Mouse (Mus musculus): ENCODE measurements around the gene C4b. TPM values are rescaled to one million over a fixed set of nuclear protein-coding genes. Genes with fewer than 3 reads are reported as not detected.

Gene C4b
- polyA plus RNA-seq, 1 experiment from 2014 or later: not detected

DNA sequence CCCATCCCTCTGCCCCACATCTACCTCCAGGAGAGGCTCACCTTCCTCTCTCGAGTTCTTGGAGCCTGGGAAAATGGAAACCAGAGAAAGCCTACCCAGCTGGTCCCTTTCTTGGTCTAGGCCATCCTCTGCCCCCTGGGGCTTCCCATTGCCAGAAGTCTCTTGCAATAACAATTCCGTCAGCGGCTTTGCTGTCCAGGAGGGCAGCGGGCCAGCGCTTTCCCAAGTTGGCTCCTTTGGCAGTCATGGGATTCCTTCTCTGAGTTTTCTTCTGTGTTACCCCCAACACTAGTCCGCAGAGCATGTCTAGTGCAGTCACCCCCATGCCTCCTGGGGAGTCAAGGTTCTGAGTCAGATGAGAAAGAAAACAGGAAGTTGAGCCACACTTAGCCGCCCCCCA is 50.8 kb downstream of the C4b start:
- Histone ChIP-seq H3K4me3 (replicated peaks) (no peak overlapping the region), H3K4me1 (no peaks in the 10 kb centered on the region), H3K9ac (no peak overlapping the region), H3K27ac (no peak overlapping the region), H3K4me2 (no peak overlapping the region), H3K36me3 (replicated peaks) (no peaks in the 10 kb centered on the region), H3K27me3 (no peaks in the 10 kb centered on the region), H3K9me3 (no peaks in the 10 kb centered on the region)
- no peak for ATAC-seq (ENCODE audit: low FRiP score)
- 70% methylated on average over 7 of the region's 7 CpGs for WGBS

DNA sequence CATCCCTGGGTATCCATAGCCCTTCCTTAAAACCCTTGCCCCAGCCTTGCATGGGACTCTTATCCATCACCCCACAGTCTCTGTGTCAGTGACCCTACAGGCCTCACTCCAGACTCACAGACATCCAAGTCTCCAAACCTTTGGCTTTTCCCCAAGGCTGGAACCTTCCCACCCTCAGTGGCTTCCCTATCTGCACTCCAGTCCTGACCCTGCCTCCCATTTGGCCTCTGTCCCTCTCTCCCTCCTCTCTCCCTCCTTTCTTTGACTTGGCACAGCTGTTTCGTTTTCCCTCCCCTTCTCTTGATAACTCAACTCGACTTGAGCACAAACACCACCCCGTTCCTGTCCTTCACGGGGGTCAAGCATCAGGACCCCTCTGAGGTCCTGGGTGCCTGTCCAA is 53.2 kb downstream of the C4b start:
- no peak for ATAC-seq (ENCODE audit: low FRiP score)
- Histone ChIP-seq H3K27me3 (no peaks in the 10 kb centered on the region), H3K9ac (no peak overlapping the region), H3K4me2 (no peak overlapping the region), H3K4me3 (replicated peaks) (no peak overlapping the region), H3K36me3 (replicated peaks) (no peaks in the 10 kb centered on the region), H3K9me3 (no peaks in the 10 kb centered on the region), H3K27ac (no peak overlapping the region), H3K4me1 (no peaks in the 10 kb centered on the region)
- WGBS: 79% methylated on average over 4 of the region's 4 CpGs

DNA sequence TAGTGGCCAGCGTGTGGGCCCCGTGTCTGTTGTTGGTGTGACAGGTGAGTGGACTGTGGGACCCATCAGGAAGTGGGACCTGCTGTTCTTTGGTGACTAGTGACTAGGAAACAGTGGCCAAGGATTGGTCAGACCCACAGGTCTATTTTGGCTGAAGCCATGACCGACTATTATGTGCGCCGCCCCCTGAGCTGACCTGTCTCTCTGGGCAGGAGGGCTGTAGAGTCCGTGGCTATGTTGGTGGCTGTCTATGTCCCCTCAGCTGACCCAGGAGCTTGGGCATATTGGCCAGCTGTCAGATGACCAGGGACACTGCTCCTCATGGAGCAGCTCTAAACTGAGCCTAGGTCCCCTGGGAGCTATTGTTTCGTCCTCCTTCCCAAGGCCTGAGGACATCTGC is 54.8 kb downstream of the C4b start:
- Histone ChIP-seq H3K36me3 (replicated peaks) (no peaks in the 10 kb centered on the region), H3K27ac (no peak overlapping the region), H3K4me3 (replicated peaks) (no peak overlapping the region), H3K4me1 (no peaks in the 10 kb centered on the region), H3K9me3 (no peaks in the 10 kb centered on the region), H3K9ac (no peak overlapping the region), H3K4me2 (no peak overlapping the region), H3K27me3 (no peaks in the 10 kb centered on the region)
- WGBS: 94% methylated on average over 7 of the region's 7 CpGs
- no peak for ATAC-seq (ENCODE audit: low FRiP score)

DNA sequence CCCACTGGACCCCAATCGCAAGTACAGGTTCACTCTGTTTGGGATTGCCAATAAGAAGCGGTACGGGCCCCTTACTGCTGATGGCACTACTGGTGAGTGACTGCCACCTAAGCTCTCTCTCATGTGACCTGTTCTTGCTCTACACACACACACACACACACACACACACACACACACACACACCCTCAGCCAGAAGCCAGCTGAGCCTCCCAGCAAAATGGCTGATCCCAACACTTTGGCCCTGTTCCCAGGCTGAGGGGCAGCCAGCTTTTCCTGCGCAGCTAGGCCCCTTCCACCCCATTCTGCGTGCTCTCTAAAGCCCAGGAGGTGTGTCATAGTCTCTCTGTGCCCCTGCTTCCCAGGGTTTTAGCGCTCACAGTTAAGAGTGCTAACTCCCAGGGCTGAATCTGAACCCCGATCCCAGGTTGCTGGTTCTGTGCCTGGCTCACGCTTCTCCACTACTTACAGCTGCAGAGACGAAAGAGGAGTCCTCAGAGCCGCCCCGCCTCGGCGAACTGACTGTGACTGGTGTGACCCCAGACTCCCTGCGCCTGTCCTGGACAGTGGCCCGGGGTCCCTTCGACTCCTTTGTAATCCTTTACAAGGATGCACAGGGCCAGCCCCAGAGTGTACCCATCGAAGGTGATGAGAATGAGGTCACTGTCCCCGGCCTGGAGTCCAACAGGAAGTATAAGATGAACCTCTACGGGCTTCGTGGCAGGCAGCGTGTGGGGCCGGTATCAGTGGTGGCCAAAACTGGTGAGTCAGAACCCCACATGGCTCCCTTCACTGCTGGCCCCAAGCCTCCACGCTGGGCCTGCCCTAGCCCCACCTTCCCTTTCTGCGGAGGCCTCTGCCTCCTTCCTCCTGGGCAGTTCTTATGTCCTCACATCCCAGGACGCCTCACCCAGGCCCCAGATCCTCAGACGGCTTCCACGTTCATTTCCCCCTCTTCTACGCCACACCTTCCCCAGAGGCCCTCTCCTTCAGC is 58.3 kb downstream of the C4b start:
- Histone ChIP-seq H3K9ac (no peak overlapping the region; the same call in 1 of the 2 replicates), H3K4me2 (no peak overlapping the region), H3K27me3 (0 out of 2 replicates have a peak, but pooled peaks cover 2% of the 10 kb centered on the region), H3K36me3 (replicated peaks) (no peaks in the 10 kb centered on the region), H3K9me3 (no peaks in the 10 kb centered on the region), H3K4me3 (replicated peaks) (no peak overlapping the region), H3K4me1 (no peaks in the 10 kb centered on the region), H3K27ac (no peak overlapping the region)
- 81% methylated on average over 28 of the region's 28 CpGs for WGBS
- ATAC-seq (ENCODE audit: low FRiP score): no peak

DNA sequence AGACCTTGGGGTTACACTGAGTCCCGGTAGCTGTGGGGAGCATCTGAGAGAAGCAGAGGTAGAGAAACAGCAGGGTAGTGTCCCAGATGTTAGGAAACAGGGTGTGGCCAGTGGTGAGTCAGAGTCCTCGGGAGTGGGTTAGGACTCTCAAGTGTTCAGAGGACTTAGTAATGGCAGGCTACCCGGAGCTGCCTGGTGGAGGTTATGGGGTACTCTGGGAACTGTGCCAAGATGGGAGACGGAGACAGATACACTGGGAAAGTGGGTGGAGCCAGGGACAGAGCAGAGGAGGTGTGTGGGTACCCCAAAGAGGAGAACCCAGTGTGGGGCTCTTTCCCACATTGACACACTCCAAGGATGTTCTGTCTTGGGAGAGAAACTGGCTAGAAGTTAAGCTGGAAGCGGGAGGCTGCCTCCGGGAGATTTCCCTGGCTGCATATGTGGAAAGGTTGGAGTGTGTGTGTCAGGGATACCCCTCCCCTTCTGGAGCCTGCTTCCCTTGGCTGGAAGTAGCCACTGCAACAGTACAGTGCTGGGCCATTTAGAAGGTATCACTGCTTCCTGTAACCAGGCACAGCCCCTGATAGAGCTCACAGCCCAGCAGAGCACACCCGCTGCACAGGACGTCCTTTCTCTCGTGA is 59.3 kb downstream of the C4b start:
- Histone ChIP-seq H3K9me3 (no peaks in the 10 kb centered on the region), H3K36me3 (replicated peaks) (no peaks in the 10 kb centered on the region), H3K27me3 (0 out of 2 replicates have a peak, but pooled peaks cover 12% of the 10 kb centered on the region), H3K4me1 (no peaks in the 10 kb centered on the region), H3K4me2 (no peak overlapping the region), H3K4me3 (replicated peaks) (no peak overlapping the region), H3K27ac (no peak overlapping the region), H3K9ac (no peak overlapping the region)
- WGBS: 73% methylated on average over 9 of the region's 9 CpGs
- no peak for ATAC-seq (ENCODE audit: low FRiP score)

DNA sequence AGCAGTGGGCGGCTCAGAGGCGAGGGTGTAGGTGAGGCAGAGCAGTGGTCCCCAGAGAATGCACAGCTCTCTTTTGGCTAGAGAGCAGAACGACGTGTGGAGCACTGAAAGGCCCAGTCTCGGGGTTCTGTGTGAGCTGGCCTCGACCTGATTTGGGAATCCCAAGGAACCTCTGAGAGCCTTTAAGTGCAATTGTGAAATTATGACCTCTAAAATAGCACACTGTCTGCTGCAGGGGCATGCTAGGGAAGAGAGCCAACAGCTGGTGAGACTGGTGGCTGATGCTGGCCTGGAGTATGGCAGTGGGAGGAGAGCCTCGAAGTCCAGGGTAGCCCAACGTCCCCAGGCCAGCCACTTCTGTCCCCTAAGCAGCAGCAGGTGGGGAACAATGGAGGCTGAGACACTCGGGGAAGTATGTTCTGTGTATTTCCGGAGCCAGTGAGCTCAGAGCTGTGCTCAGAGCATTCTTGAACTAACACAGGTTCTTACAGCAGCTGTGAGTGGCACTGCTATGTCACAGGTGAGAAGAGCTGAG is 59.9 kb downstream of the C4b start:
- no peak overlapping the region for H3K4me2 ChIP-seq
- no peak for ATAC-seq (ENCODE audit: low FRiP score)
- no peak overlapping the region for H3K27ac ChIP-seq
- H3K4me3 ChIP-seq (replicated peaks): no peak overlapping the region
- 72% methylated on average over 10 of the region's 10 CpGs for WGBS
- no peaks in the 10 kb centered on the region for H3K9me3 ChIP-seq
- H3K4me1 ChIP-seq: no peaks in the 10 kb centered on the region
- no peaks in the 10 kb centered on the region for H3K36me3 ChIP-seq (replicated peaks)
- peaks cover 12% of the 10 kb centered on the region; the same call in 1 of the 2 replicates for H3K27me3 ChIP-seq
- no peak overlapping the region for H3K9ac ChIP-seq

DNA sequence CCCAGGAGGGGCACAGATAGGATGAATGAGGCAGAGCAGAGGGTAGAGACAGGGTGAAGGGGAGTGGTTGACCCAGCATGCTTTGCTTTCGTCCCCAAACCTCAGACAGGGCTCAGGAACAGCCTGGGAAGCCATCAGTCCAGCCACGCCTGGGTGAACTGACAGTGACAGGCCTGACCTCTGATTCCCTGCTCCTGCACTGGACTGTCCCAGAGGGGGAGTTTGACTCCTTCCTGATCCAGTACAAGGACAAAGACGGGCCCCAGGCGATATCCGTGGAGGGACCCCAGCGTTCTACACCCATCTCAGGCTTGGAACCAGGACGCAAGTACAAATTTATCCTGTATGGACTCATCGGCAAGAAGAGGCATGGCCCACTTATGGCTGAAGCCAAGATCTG is 60.5 kb downstream of the C4b start:
- Histone ChIP-seq H3K27me3 (peaks cover 12% of the 10 kb centered on the region; the same call in 1 of the 2 replicates), H3K4me2 (no peak overlapping the region), H3K36me3 (replicated peaks) (no peaks in the 10 kb centered on the region), H3K4me3 (replicated peaks) (no peak overlapping the region), H3K27ac (no peak overlapping the region), H3K9ac (no peak overlapping the region), H3K4me1 (no peaks in the 10 kb centered on the region), H3K9me3 (no peaks in the 10 kb centered on the region)
- 73% methylated on average over 8 of the region's 8 CpGs for WGBS
- no peak for ATAC-seq (ENCODE audit: low FRiP score)

DNA sequence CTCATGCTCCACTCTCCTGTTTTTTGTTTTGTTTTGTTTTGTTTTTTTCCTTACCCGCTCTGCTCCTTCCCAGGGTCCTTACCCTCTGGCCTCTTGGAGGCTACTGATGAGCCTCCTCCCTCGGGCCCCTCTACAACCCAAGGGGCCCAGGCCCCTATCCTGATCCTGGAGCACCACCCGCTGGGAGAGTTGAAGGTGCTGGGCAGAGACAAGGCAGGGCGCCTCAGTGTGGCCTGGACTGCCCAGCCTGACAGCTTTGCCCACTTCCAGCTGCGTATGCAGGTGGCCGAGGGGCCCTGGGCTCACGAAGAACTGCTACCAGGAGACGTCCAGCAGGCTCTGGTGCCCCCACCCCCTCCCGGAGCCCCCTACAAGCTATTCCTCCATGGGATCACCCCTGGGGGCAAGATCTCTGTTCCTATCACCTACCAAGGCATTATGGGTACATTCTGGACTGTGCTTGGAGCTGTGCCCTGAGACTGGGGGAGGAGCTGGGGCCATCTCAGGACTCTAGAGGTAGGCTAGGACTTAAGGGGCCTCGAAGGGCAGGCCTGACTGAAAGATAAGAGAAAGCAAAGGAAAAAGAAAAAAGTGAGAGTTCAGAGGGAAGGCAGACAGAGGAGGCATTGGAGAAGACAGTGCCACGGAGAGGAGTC is 61.7 kb downstream of the C4b start:
- peaks cover 21% of the 10 kb centered on the region; the same call in 1 of the 2 replicates for H3K27me3 ChIP-seq
- no peak for ATAC-seq (ENCODE audit: low FRiP score)
- H3K9ac ChIP-seq: no peak overlapping the region
- no peaks in the 10 kb centered on the region for H3K9me3 ChIP-seq
- WGBS: 76% methylated on average over 11 of the region's 11 CpGs
- H3K4me3 ChIP-seq (replicated peaks): no peak overlapping the region
- no peaks in the 10 kb centered on the region for H3K36me3 ChIP-seq (replicated peaks)
- no peak overlapping the region for H3K4me2 ChIP-seq
- no peak overlapping the region for H3K27ac ChIP-seq
- no peaks in the 10 kb centered on the region for H3K4me1 ChIP-seq

DNA sequence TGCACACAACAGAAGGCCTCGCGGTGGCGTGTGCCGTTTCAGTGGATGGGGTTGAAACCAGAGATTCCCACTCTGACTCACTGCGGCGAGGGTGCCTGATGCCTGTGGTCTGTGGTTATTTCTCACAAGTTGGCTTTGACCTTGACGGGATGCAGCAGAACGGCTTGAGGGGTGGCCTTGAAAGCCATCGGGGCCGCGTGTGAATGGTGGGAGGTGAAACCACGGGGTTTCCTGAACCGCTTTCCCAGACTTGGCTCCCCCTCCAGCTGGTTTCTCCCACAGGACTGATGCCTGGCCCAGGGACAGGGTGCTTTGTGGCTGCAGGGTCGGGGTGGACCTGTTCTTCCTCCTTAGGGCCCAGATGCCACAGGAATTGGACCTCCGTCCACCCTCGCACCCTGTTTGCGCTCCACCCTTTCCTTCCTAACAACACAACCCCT is 62.5 kb downstream of the C4b start:
- 84% methylated on average over 17 of the region's 17 CpGs for WGBS
- Histone ChIP-seq H3K27ac (no peak overlapping the region), H3K27me3 (peaks cover 25% of the 10 kb centered on the region; the same call in 1 of the 2 replicates), H3K9ac (no peak overlapping the region), H3K4me3 (replicated peaks) (no peak overlapping the region), H3K4me1 (no peaks in the 10 kb centered on the region), H3K9me3 (no peaks in the 10 kb centered on the region), H3K36me3 (replicated peaks) (no peaks in the 10 kb centered on the region), H3K4me2 (no peak overlapping the region)
- no peak for ATAC-seq (ENCODE audit: low FRiP score)

DNA sequence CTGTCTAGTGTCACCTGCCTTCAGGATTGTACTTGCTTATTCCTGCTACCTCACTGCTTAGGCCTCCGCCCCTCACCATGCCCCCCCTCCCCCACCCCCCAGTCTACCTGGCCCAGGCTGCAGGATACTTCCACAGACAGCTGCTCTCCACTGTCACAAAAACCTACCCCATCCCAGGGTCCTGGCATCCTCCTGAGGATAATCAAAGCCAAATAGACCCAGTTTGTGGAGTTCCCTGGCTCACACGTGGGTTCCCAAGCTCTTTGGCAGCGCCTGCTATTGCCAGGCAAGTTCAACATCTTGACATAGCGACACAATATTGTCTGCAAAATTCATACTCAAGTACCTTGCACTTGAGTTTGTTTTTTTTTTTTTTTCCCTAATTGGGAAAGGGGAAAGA is 63.1 kb downstream of the C4b start:
- Histone ChIP-seq H3K9ac (no peak overlapping the region), H3K27ac (no peak overlapping the region), H3K4me3 (replicated peaks) (no peak overlapping the region), H3K4me1 (no peaks in the 10 kb centered on the region), H3K9me3 (no peaks in the 10 kb centered on the region), H3K27me3 (peaks cover 30% of the 10 kb centered on the region; the same call in 1 of the 2 replicates), H3K36me3 (replicated peaks) (no peaks in the 10 kb centered on the region), H3K4me2 (no peak overlapping the region)
- 77% methylated on average over 4 of the region's 4 CpGs for WGBS
- ATAC-seq (ENCODE audit: low FRiP score): no peak

DNA sequence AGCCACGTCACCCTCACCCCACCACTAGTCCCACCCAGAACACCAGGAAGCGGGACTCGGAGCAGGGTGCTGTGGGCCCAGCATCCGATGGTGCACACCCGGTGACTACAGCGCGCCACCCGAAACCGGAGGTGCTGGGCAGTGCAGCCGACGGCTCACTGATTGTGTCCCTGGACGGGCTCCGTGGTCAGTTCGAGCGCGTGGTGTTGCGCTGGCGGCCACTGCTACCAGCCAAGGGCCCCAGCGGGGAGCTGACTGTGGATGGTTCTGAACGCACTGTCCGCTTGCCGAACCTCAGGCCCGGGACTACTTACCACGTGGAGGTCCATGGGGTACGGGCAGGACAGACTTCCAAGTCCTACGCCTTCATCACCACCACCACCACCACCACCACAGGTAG is 63.5 kb downstream of the C4b start:
- H3K4me2 ChIP-seq: no peak overlapping the region
- H3K4me1 ChIP-seq: no peaks in the 10 kb centered on the region
- no peak for ATAC-seq (ENCODE audit: low FRiP score)
- H3K27me3 ChIP-seq: peaks cover 33% of the 10 kb centered on the region; the same call in 1 of the 2 replicates
- no peaks in the 10 kb centered on the region for H3K9me3 ChIP-seq
- H3K27ac ChIP-seq: no peak overlapping the region
- no peak overlapping the region for H3K4me3 ChIP-seq (replicated peaks)
- 83% methylated on average over 26 of the region's 26 CpGs for WGBS
- H3K9ac ChIP-seq: no peak overlapping the region
- H3K36me3 ChIP-seq (replicated peaks): no peaks in the 10 kb centered on the region
